Mouse (Mus musculus) C2C12 (cell line): ENCODE measurements around the gene Zfp719. TPM values are rescaled to one million over a fixed set of nuclear protein-coding genes. Genes with fewer than 3 reads are reported as not detected.

Experiments used
- H3K27me3 ChIP-seq: one replicate; pipeline ENCODE4 v1.6.1; 2011; ENCODE audit not compliant: control insufficient read depth, insufficient read depth, insufficient read length
- H3K36me3 ChIP-seq: one replicate; pipeline ENCODE4 v1.6.1; 2011; ENCODE audit not compliant: control insufficient read depth, insufficient read depth
- H3K4me3 ChIP-seq: one replicate; pipeline ENCODE4 v1.5.1; 2011; ENCODE audit warnings: mild to moderate bottlenecking, control low read depth; ENCODE audit not compliant: poor library complexity, insufficient read depth, severe bottlenecking
- H3K79me2 ChIP-seq: one replicate; pipeline ENCODE4 v1.6.1; 2011; ENCODE audit not compliant: control insufficient read depth, insufficient read depth
- H3K79me3 ChIP-seq: one replicate; pipeline ENCODE4 v1.6.1; 2011; ENCODE audit warnings: low read depth, control low read depth
- H3ac ChIP-seq: one replicate; pipeline ENCODE3; 2011; ENCODE audit warnings: low read depth; ENCODE audit not compliant: control insufficient read depth, insufficient read length
- CEBPB ChIP-seq: IDR thresholded peaks from one replicate; pipeline ENCODE4 v1.6.1; 2011; ENCODE audit warnings: low read depth, mild to moderate bottlenecking, control low read depth, moderate library complexity
- CTCF ChIP-seq: IDR thresholded peaks from one replicate; pipeline ENCODE4 v1.5.1; 2011; ENCODE audit not compliant: control insufficient read depth, insufficient read depth, insufficient read length
- FOSL1 ChIP-seq: IDR thresholded peaks from one replicate; pipeline ENCODE4 v1.8.0; 2011; ENCODE audit warnings: mild to moderate bottlenecking, low read length; ENCODE audit not compliant: poor library complexity, insufficient read depth, severe bottlenecking
- MAX ChIP-seq: IDR thresholded peaks from one replicate; pipeline ENCODE4 v1.6.1; 2011; ENCODE audit warnings: mild to moderate bottlenecking, control low read depth
- MYOD1 ChIP-seq: IDR thresholded peaks from one replicate; pipeline ENCODE4 v1.6.1; 2011; ENCODE audit warnings: low read depth; ENCODE audit not compliant: control insufficient read depth, insufficient read length
- MYOG ChIP-seq: IDR thresholded peaks from one replicate; pipeline ENCODE4 v1.6.1; 2011; ENCODE audit not compliant: control insufficient read depth, insufficient read length; ENCODE audit errors: extremely low read depth
- USF1 ChIP-seq: IDR thresholded peaks from one replicate; pipeline ENCODE4 v1.6.1; 2011; ENCODE audit warnings: low read depth, mild to moderate bottlenecking, control low read depth, moderate library complexity
- polyA plus RNA-seq: library from polyadenylated mRNA; unstranded; fragments of >200 nt; fragmentation: generic; extraction: Trizol; gene quantifications from one replicate; pipeline ENCODE4 v1.2.1, GENCODE M21; 2012; ENCODE audit warnings: missing spikeins

Gene Zfp719
- polyA plus RNA-seq, 1 experiment = 2.1 TPM

- Histone ChIP-seq H3K79me3 (no peaks in the 10 kb centered on the region), H3K27me3 (no peaks in the 10 kb centered on the region), H3K4me3 (no peak within 1 kb of the TSS), H3K36me3 (no peaks in the 10 kb centered on the region), H3K79me2 (no peaks in the 10 kb centered on the region), H3ac (no peak within 1 kb of the TSS)
- TF ChIP-seq FOSL1 = no peak
- TF ChIP-seq USF1 = no peak
- no peak for TF ChIP-seq MYOG
- TF ChIP-seq MYOD1 = no peak
- TF ChIP-seq CTCF = no peak
- no peak for TF ChIP-seq MAX
- no peak for TF ChIP-seq CEBPB
Measured at GRCm38 (mm10) chr7:43634500-43634899, 55.1 kb downstream of the Zfp719 start, which contains the start of gene Ceacam18. Ceacam18 (plus strand) TSS chr7:43634707.

- Histone ChIP-seq H3K79me2 (no peaks in the 10 kb centered on the region), H3ac (no peak overlapping the region), H3K79me3 (no peaks in the 10 kb centered on the region), H3K4me3 (no peak overlapping the region), H3K27me3 (no peaks in the 10 kb centered on the region), H3K36me3 (no peaks in the 10 kb centered on the region)
- TF ChIP-seq MAX = no peak
- TF ChIP-seq CEBPB = no peak
- no peak for TF ChIP-seq CTCF
- no peak for TF ChIP-seq USF1
- no peak for TF ChIP-seq MYOG
- no peak for TF ChIP-seq FOSL1
- no peak for TF ChIP-seq MYOD1
Measured at GRCm38 (mm10) chr7:43636194-43636593, 56.8 kb downstream of the Zfp719 start.

GRCm38 (mm10) chr7:43637118-43637517, 57.7 kb downstream of the Zfp719 start:
- H3K36me3 ChIP-seq = no peaks in the 10 kb centered on the region
- H3K79me3 ChIP-seq = no peaks in the 10 kb centered on the region
- no peak overlapping the region for H3ac ChIP-seq
- no peaks in the 10 kb centered on the region for H3K79me2 ChIP-seq
- H3K4me3 ChIP-seq = no peak overlapping the region
- H3K27me3 ChIP-seq = no peaks in the 10 kb centered on the region
- TF ChIP-seq FOSL1 (no peak), MYOG (no peak), CTCF (no peak), CEBPB (no peak), MYOD1 (no peak), MAX (no peak), USF1 (no peak)

GRCm38 (mm10) chr7:43642587-43642986, 63.2 kb downstream of the Zfp719 start:
- no peaks in the 10 kb centered on the region for H3K27me3 ChIP-seq
- TF ChIP-seq MYOD1 (no peak), MYOG (no peak), CTCF (no peak), USF1 (no peak), CEBPB (no peak), FOSL1 (no peak), MAX (no peak)

More at GRCm38 (mm10) chr7:43642587-43642986, 63.2 kb downstream of the Zfp719 start:
- no peaks in the 10 kb centered on the region for H3K79me2 ChIP-seq
- H3ac ChIP-seq = no peak overlapping the region
- H3K4me3 ChIP-seq = no peak overlapping the region
- no peaks in the 10 kb centered on the region for H3K79me3 ChIP-seq
- no peaks in the 10 kb centered on the region for H3K36me3 ChIP-seq

Other genes with a start within 250 kb of the Zfp719 start
- gene Siglecf, start 228.3 kb upstream of the Zfp719 start, polyA plus RNA-seq = not detected
- 1.6 TPM for gene Siglecg, start 171.4 kb upstream of the Zfp719 start, polyA plus RNA-seq
- 0.01 TPM for gene Lim2, start 151.9 kb upstream of the Zfp719 start, polyA plus RNA-seq
- 0.08 TPM for gene Nkg7, start 142.5 kb upstream of the Zfp719 start, polyA plus RNA-seq
- not detected for gene Cldnd2, start 138.8 kb upstream of the Zfp719 start, polyA plus RNA-seq
- gene Etfb, start 135.5 kb upstream of the Zfp719 start, polyA plus RNA-seq = 296 TPM
- 0.09 TPM for gene Gm45233, start 135.5 kb upstream of the Zfp719 start, polyA plus RNA-seq
- gene Vsig10l, start 116.5 kb upstream of the Zfp719 start, polyA plus RNA-seq = 1.2 TPM
- gene Iglon5, start 89.5 kb upstream of the Zfp719 start, polyA plus RNA-seq = 1.8 TPM
- gene 4931406B18Rik, start 73.7 kb upstream of the Zfp719 start, polyA plus RNA-seq = not detected
- under 0.01 TPM for gene Cd33, start 35.2 kb upstream of the Zfp719 start, polyA plus RNA-seq
- gene Zfp658, start 17.4 kb upstream of the Zfp719 start, polyA plus RNA-seq = 0.90 TPM
- not detected for gene Zfp819, start 27.6 kb downstream of the Zfp719 start, polyA plus RNA-seq
- gene Ceacam18, start 55.1 kb downstream of the Zfp719 start, polyA plus RNA-seq = not detected
- gene Siglece, start 80.6 kb downstream of the Zfp719 start, polyA plus RNA-seq = not detected
- gene Ctu1, start 92.4 kb downstream of the Zfp719 start, polyA plus RNA-seq = 12.4 TPM
- gene Klk14, start 110.8 kb downstream of the Zfp719 start, polyA plus RNA-seq = not detected
- gene Klk13, start 133.0 kb downstream of the Zfp719 start, polyA plus RNA-seq = not detected
- not detected for gene Klk12, start 189.3 kb downstream of the Zfp719 start, polyA plus RNA-seq
- not detected for gene Klk11, start 195.0 kb downstream of the Zfp719 start, polyA plus RNA-seq
- gene Klk10, start 201.4 kb downstream of the Zfp719 start, polyA plus RNA-seq = 2.1 TPM
- 0.16 TPM for gene Klk9, start 212.3 kb downstream of the Zfp719 start, polyA plus RNA-seq
- gene Klk8, start 218.0 kb downstream of the Zfp719 start, polyA plus RNA-seq = 0.36 TPM
- gene Klk7, start 231.7 kb downstream of the Zfp719 start, polyA plus RNA-seq = not detected
- 1.1 TPM for gene Klk6, start 244.9 kb downstream of the Zfp719 start, polyA plus RNA-seq